Mouse (Mus musculus): ENCODE measurements around the gene Rarres1. TPM values are rescaled to one million over a fixed set of nuclear protein-coding genes. Genes with fewer than 3 reads are reported as not detected.

Gene Rarres1
- total RNA-seq (2023) = not detected

GRCm38 (mm10) chr3:67515274-67515801 lies at the start of gene Rarres1:
TSS of gene Rarres1 (minus strand) at chr3:67515523.

GRCm38 (mm10) chr3:67463450-67464372 lies 51.6 kb downstream of the Rarres1 start, which contains the start of gene Lxn:
TSS of gene Lxn (minus strand) at chr3:67463926.

GRCm38 (mm10) chr3:67429999-67430380 lies 85.3 kb downstream of the Rarres1 start, which contains the start of gene Gfm1:
TSS of gene Gfm1 (plus strand) at chr3:67430096.

Other genes starting within 250 kb of the Rarres1 start
- 1 to 10 TPM; 1.1 to 1.4 TPM for gene Mlf1, start 141.4 kb downstream of the Rarres1 start, total RNA-seq (2023)
- not detected for gene Gm17402, start 140.4 kb downstream of the Rarres1 start, total RNA-seq (2023)
- gene Gfm1, start 85.4 kb downstream of the Rarres1 start, total RNA-seq (2023) = 10 to 100 TPM; 17.4 to 20.3 TPM
- gene Lxn, start 51.6 kb downstream of the Rarres1 start, total RNA-seq (2023) = 10 to 100 TPM in 1 of 2 experiments, 1 to 10 TPM in 1; 9.6 to 13.0 TPM
- 10 to 100 TPM; 44.8 to 67.9 TPM for gene Mfsd1, start 67.2 kb upstream of the Rarres1 start, total RNA-seq (2023)

Measured in neutrophil, adult 59 days (primary cell).